Mouse (Mus musculus) intestine, postnatal 0 days (tissue): ENCODE results near the gene Tacc2. TPM values are rescaled to one million over a fixed set of nuclear protein-coding genes. Genes with fewer than 3 reads are reported as not detected.
"Not testable (repeated sequence)": the region's sequence is repeated elsewhere in the genome, so short reads cannot be mapped to it uniquely, and the experiment has no call there.

Source experiments
- ATAC-seq: fragments of 200-750 bp; cut with Nextera tagmentation; 2 replicates; pipeline ENCODE4 v1.8.0; 2017; ENCODE audit warnings: mild to moderate bottlenecking, moderate TSS enrichment, moderate library complexity
- H3K27ac ChIP-seq: fragments of 300-500 bp; sonication (generic); 2 replicates; pipeline ENCODE4 v1.5.1; 2014; ENCODE audit warnings: mild to moderate bottlenecking, low read depth, low read length, moderate library complexity
- H3K27me3 ChIP-seq: fragments of 300-500 bp; sonication (generic); replicated peaks from 2 replicates; pipeline ENCODE4 v1.6.1; 2014; ENCODE audit warnings: low read length, mixed read lengths; ENCODE audit not compliant: control insufficient read depth, insufficient read depth
- H3K36me3 ChIP-seq: fragments of 300-500 bp; sonication (generic); 2 replicates; pipeline ENCODE4 v1.6.1; 2014; ENCODE audit warnings: mild to moderate bottlenecking, moderate library complexity; ENCODE audit not compliant: control insufficient read depth, insufficient read depth
- H3K4me1 ChIP-seq: fragments of 300-500 bp; sonication (generic); replicated peaks from 2 replicates; pipeline ENCODE4 v1.6.1; 2014; ENCODE audit warnings: antibody characterized with exemption, low read length, mixed read lengths; ENCODE audit not compliant: control insufficient read depth, insufficient read depth
- H3K4me2 ChIP-seq: fragments of 300-500 bp; sonication (generic); replicated peaks from 2 replicates; pipeline ENCODE4 v1.6.1; 2014; ENCODE audit warnings: low read depth, mild to moderate bottlenecking, moderate library complexity
- H3K4me3 ChIP-seq: fragments of 300-500 bp; sonication (generic); 2 replicates; pipeline ENCODE4 v1.5.1; 2014; ENCODE audit warnings: low read depth, low read length
- H3K9ac ChIP-seq: fragments of 300-500 bp; sonication (generic); 2 replicates; pipeline ENCODE4 v1.6.1; 2014; ENCODE audit warnings: mild to moderate bottlenecking, low read depth, low read length
- H3K9me3 ChIP-seq: fragments of 300-500 bp; sonication (generic); 2 replicates; pipeline ENCODE4 v1.6.1; 2016; ENCODE audit warnings: mixed run types; ENCODE audit not compliant: control insufficient read depth
- CTCF ChIP-seq: sonication (generic); IDR thresholded peaks from 2 replicates; pipeline ENCODE4 v1.5.1; 2016; ENCODE audit warnings: low read depth, mild to moderate bottlenecking, control low read depth, antibody characterized with exemption, moderate library complexity
- WGBS: fragments of 180-500 bp; shearing (Covaris S2); extraction: QIAGEN DNeasy Blood & Tissue Kit; methylation state at CpG from one replicate; pipeline ENCODE4 v1.1.7; 2014; 5-methylcytosine and 5-hydroxymethylcytosine counted together
- polyA plus RNA-seq: library from polyadenylated mRNA; unstranded; fragments of >200 nt; fragmentation: Nextera tagmentation; extraction: Ambion mirVana; gene quantifications from 2 replicates; pipeline ENCODE4 v1.2.1, GENCODE M21; 2015

The Tacc2 gene
- polyA plus RNA-seq, 1 experiment from 2014 or later = 27.7 TPM

GRCm38 (mm10) chr7:130576981-130577380 lies 257 bp upstream of the Tacc2 start:
- no peak overlapping the region for H3K27ac ChIP-seq
- H3K27me3 ChIP-seq = no peaks in the 10 kb centered on the region
- H3K4me2 ChIP-seq = peak overlapping the region; percentile 61
- no peak overlapping the region for H3K9ac ChIP-seq
- peaks cover 4% of the 10 kb centered on the region; the same call in 1 of the 2 replicates for H3K4me1 ChIP-seq
- H3K36me3 ChIP-seq = no peaks in the 10 kb centered on the region
- peak overlapping the region; percentile 28 for H3K4me3 ChIP-seq
- 11% methylated on average over 10 of the region's 10 CpGs for WGBS
- 0 out of 2 replicates have a peak, but pooled peaks have one; percentile 15 for TF ChIP-seq CTCF
- ATAC-seq = no peak
- no peaks in the 10 kb centered on the region for H3K9me3 ChIP-seq

GRCm38 (mm10) chr7:130578066-130578465 lies 828 bp downstream of the Tacc2 start:
- Histone ChIP-seq H3K4me1 (peaks cover 4% of the 10 kb centered on the region; the same call in 1 of the 2 replicates), H3K27me3 (no peaks in the 10 kb centered on the region), H3K9ac (no peak overlapping the region), H3K4me2 (0 out of 2 replicates have a peak overlapping the region, but pooled peaks have one; percentile 61), H3K9me3 (no peaks in the 10 kb centered on the region), H3K4me3 (no peak overlapping the region), H3K36me3 (no peaks in the 10 kb centered on the region), H3K27ac (no peak overlapping the region)
- no peak for ATAC-seq
- TF ChIP-seq CTCF = no peak
- 94% methylated on average over 2 of the region's 2 CpGs for WGBS

GRCm38 (mm10) chr7:130578607-130579006 lies 1.4 kb downstream of the Tacc2 start:
- Histone ChIP-seq H3K9ac (no peak overlapping the region), H3K27me3 (no peaks in the 10 kb centered on the region), H3K4me1 (peaks cover 4% of the 10 kb centered on the region; the same call in 1 of the 2 replicates), H3K9me3 (no peaks in the 10 kb centered on the region), H3K4me2 (no peak overlapping the region), H3K4me3 (no peak overlapping the region), H3K27ac (no peak overlapping the region), H3K36me3 (no peaks in the 10 kb centered on the region)
- WGBS = 53% methylated on average over 5 of the region's 5 CpGs
- no peak for TF ChIP-seq CTCF
- no peak for ATAC-seq

- no peak overlapping the region for H3K4me3 ChIP-seq
- no peaks in the 10 kb centered on the region for H3K9me3 ChIP-seq
- H3K36me3 ChIP-seq = no peaks in the 10 kb centered on the region
- no peaks in the 10 kb centered on the region for H3K4me1 ChIP-seq
- no peaks in the 10 kb centered on the region for H3K27me3 ChIP-seq
- H3K27ac ChIP-seq = no peak overlapping the region
- 68% methylated on average over 2 of the region's 2 CpGs for WGBS
- H3K4me2 ChIP-seq = no peak overlapping the region
- no peak for ATAC-seq
- TF ChIP-seq CTCF = no peak
- no peak overlapping the region for H3K9ac ChIP-seq
These were observed 9.4 kb downstream of the Tacc2 start for GRCm38 (mm10) chr7:130586521-130587072.

GRCm38 (mm10) chr7:130590081-130590828 lies 13.0 kb downstream of the Tacc2 start:
- H3K9me3 ChIP-seq = no peaks in the 10 kb centered on the region
- no peaks in the 10 kb centered on the region for H3K27me3 ChIP-seq
- no peak overlapping the region for H3K9ac ChIP-seq
- peak; percentile 71 for ATAC-seq
- 0 out of 2 replicates have a peak, but pooled peaks have one; percentile 17 for TF ChIP-seq CTCF
- no peaks in the 10 kb centered on the region for H3K36me3 ChIP-seq
- H3K4me3 ChIP-seq = no peak overlapping the region
- WGBS = 58% methylated on average over 13 of the region's 13 CpGs
- H3K4me1 ChIP-seq = no peaks in the 10 kb centered on the region
- H3K4me2 ChIP-seq = no peak overlapping the region
- 0 out of 2 replicates have a peak overlapping the region, but pooled peaks have one; percentile 35 for H3K27ac ChIP-seq

- TF ChIP-seq CTCF = no peak
- WGBS = 57% methylated on average over 8 of the region's 8 CpGs
- Histone ChIP-seq H3K36me3 (no peaks in the 10 kb centered on the region), H3K4me2 (no peak overlapping the region), H3K4me3 (no peak overlapping the region), H3K27ac (peak overlapping the region; percentile 35; the same call in 1 of the 2 replicates), H3K9ac (no peak overlapping the region), H3K9me3 (no peaks in the 10 kb centered on the region), H3K27me3 (no peaks in the 10 kb centered on the region), H3K4me1 (no peaks in the 10 kb centered on the region)
- ATAC-seq = no peak; the same call in 1 of the 2 replicates
These were observed 13.7 kb downstream of the Tacc2 start for GRCm38 (mm10) chr7:130590845-130591437.

- H3K4me2 ChIP-seq, H3K4me1 ChIP-seq, H3K27ac ChIP-seq, H3K9me3 ChIP-seq, H3K27me3 ChIP-seq, H3K36me3 ChIP-seq, H3K9ac ChIP-seq, H3K4me3 ChIP-seq: not testable (repeated sequence)
- peak; percentile 39 for ATAC-seq
- WGBS = no CpG with 5 or more reads among the region's 11 CpGs
These were observed 15.7 kb downstream of the Tacc2 start for GRCm38 (mm10) chr7:130592975-130593374.

- not testable (repeated sequence) for H3K4me3 ChIP-seq, H3K4me1 ChIP-seq, H3K9me3 ChIP-seq, H3K4me2 ChIP-seq, H3K36me3 ChIP-seq, ATAC-seq, H3K9ac ChIP-seq, H3K27ac ChIP-seq, H3K27me3 ChIP-seq
- WGBS = 70% methylated on average over 6 of the region's 11 CpGs
These were observed 16.4 kb downstream of the Tacc2 start for GRCm38 (mm10) chr7:130593375-130594239.
